Mouse (Mus musculus): ENCODE data around the gene Tm9sf4.

The Tm9sf4 gene

DNA sequence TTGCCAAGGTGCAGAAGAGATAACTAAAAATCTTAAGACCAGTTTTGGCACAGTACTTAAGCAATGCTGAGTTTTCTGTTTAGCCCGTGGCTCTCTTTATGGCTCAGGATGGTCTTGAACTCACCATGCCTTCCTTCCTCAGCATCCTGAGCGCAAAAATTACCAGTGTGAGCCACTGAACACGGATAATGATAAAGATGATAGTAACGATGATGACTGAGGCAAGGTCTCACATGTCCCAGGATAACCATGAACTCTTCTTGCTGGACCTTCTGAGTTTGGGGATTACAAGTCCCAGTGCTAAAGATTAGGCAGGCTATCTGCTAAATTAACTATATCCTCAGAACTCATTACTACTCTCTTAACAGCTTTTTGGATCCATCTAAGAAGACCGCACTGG lies 970 bp upstream of the Tm9sf4 start:
- no peak for DNase-seq

GRCm38 (mm10) chr2:153161684-153162080 lies 579 bp downstream of the Tm9sf4 start:
- DNase-seq = no peak

- DNase-seq = no peak
Observed at GRCm38 (mm10) chr2:153167136-153167535, 6.0 kb downstream of the Tm9sf4 start.

DNA sequence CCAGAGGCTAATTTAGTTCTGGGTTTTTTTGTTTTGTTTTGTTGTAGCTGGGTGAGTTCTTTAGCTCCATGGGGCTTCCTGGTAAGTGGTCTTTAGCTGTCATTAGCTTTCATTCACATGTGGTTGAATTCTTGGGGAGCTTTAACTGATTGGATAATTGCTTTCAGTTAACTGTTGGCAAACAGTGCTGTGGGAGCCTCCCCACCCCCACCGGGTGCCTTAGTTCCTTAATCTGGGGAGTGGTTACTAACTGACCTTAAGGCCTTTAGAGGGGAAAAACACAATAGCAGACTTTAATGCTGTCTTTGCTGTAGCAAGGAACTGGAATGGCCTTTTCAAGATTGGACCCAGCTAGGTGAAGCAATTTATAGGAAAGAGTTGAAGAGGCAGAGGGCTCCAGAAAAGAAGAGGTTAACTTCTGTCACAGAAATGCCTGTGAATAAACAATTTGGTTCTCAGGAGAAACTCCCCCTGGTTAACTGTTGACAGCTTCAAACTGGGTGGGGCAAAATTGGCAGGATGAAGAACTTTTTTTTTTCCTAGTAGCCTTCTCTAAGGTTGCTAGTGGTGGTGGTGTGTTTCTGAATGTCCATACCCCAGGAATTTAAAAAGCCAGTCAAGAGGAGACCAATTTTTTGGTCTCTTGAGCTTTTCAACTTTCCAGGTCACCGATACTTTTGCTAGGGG lies 7.2 kb downstream of the Tm9sf4 start:
- peak; percentile 27 for DNase-seq

DNA sequence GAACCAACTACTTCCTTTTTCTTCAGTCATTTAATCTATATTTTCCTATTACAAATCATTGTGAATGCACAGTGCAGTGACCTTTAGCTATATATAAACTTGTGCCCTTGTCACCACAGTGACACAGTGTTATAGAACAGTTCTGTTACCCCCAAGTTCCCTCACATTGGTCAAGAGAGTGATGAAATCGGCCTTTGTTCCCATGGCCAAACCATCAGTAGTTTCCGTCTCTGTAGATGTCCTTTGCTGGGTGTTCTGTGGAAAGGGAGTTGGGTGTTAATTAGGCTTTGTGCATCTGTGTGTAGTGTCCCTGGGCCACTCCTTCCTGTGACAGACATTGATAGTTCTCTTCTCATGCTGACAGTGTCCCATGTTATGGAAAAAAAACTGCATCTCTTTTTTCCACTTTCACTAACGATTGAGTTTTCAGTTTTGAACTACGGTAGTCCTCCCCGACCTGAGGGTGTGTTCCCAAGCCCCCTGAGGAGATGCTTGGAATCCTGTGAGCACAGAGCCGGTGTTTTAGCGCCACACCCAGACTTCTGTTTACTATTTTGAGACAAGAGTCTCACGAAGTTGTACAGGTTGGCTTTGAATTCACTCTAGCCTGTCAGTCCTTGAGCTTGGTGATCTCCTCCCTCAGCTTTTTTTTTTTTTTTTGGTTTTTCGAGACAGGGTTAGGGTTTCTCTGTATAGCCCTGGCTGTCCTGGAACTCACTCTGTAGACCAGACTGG lies 9.6 kb downstream of the Tm9sf4 start:
- no peak for DNase-seq

GRCm38 (mm10) chr2:153171966-153172365 lies 10.9 kb downstream of the Tm9sf4 start:
- no peak for DNase-seq

GRCm38 (mm10) chr2:153175995-153176570 lies 15.0 kb downstream of the Tm9sf4 start:
- no peak for DNase-seq

DNA sequence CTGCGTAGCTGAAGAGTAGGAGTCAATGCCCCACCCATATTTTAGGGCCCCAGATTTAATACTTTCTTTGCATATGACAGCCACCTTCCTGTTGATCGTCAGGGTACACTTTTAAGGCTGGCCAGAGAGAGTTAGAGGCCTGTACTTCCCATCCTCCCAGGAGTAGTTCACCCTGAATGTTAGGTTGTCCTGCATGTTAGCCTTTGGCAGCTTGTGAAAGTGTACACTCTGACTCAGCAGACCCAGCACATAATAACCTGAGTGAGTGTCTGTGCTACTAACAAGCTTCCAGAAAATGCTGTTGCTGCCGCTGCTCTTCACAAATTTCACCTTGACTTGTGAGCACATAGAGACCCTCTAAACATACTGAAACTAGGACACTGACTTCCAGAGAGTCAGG lies 16.1 kb downstream of the Tm9sf4 start:
- no peak for DNase-seq

DNA sequence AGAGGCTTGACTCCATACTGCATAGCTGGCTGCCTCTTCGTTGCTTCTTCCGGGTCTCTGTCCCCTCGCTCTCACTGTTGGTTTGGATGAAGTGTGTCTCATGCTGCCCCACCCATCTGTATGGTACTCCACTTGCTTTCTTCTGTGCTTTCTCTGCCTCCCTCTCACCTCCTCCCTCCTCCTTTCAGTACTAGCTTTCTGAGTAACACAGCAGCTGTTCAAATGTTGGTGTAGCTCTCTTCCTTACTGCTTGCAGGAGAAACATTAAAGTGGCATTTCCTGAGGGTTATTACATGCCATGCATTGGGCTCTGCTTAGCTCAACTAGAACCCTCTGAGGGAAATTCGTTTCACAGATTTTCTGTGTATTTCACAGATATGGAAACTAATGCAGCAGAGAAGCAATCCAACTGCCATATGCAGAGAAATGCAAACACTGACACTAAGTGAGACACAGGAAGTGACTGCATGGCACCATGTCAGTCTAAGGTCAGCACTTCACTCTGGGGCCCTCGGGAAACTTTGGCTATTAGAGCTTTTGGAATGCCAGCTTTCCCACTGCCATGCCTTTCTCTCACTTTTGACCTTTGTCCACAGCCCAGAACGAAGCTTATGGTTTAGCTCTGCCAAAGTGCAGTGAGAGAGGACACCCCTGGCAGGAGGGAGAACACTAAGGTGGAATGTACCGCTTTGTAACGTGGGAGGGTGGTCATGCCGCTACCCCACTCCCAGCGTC lies 18.2 kb downstream of the Tm9sf4 start:
- no peak for DNase-seq

DNA sequence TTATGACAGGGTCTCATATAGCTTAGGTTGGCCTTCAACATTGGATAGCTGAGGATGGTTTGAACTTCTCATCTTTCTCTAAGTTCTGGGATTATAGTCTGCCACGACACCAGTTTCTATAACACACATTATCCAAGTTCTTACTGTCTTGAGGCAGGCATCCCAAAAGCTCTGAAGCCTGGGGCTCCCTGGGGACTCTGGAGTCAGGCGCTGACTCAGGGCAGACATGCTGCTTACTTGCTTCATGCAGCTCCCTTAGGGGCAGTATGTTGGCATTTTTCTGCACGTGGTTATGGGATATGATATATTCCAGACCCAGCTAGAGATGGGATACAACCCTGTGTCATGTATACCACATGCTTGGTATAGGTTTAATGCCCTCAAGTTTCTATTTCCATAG lies 18.9 kb downstream of the Tm9sf4 start:
- DNase-seq = no peak

DNA sequence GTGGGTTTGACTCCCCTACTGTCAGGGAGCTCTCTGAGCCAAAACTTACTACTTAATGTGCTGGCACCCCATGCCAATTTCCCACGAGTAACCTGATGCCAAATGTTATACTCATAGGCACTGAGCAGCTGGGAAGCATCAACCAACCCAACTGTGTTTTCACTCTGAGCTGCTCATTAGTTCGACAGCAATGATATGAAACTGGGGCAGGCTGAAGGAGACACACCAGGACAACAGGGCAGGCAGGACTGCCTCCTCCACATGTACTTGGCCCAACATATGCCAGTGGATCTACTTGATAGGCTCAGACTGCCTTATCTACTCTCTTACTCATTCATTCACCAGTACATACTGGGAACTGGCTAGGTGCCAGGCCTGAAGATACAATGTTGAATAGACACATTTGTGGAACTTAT lies 25.1 kb downstream of the Tm9sf4 start:
- no peak for DNase-seq

GRCm38 (mm10) chr2:153187848-153188247 lies 26.7 kb downstream of the Tm9sf4 start:
- no peak for DNase-seq

GRCm38 (mm10) chr2:153191242-153191641 lies 30.1 kb downstream of the Tm9sf4 start:
- no peak for DNase-seq

DNA sequence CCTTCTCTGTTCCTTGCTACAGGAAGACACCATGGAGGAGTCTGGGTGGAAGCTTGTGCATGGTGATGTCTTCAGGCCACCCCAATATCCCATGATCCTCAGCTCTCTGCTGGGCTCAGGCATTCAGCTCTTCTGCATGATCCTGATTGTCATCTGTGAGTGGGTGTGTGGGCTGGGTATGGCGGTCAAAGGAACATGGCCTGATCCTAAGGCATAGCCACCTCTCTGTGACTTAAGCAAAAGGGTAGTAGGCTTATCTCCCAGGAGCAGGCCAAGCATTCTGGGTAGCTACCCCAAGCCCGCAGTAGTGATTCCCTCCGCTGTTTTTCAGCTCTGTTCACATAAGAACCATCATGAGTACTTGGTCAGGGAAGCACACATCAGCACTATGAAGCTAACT lies 33.2 kb downstream of the Tm9sf4 start:
- DNase-seq = no peak

DNA sequence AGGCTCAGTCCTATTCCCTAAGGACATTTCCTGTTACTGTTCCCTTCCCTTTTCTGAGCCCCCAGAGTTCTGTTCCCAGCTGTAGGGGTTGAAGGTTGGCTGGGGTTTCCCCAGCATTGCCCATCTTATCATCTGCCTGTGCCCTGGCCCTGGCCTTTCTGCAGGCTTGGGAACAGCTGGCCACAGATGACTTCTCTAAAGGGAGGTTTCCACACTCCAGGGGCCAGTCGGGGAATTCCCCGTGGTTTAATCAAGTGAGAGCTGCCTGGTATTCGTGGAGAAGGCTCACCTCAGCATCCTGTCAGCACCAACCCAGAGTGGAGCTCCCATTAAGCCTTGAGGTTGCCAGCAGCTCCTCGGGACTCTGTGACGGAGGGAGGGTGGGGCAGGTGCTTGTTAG lies 37.4 kb downstream of the Tm9sf4 start:
- no peak for DNase-seq

DNA sequence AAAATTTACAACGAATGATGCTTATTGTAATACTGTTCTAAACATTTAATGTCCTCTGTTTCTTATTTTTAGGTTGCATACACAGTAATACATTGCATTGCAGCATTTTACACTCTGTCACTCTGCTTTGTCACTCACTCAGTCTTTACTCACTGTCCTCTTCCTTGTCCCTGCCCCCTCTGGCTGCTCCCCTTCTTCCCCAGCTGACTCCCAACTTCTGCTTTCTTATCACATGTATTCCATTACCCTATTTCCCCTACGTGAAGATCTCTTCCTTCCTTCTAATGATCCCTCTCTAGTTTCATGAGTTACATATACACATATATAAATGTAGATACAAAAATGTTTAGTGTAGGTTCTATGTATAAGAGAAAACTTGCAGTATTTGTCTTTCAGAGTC lies 38.0 kb downstream of the Tm9sf4 start:
- DNase-seq = no peak

GRCm38 (mm10) chr2:153202766-153203165 lies 41.7 kb downstream of the Tm9sf4 start:
- no peak for DNase-seq

GRCm38 (mm10) chr2:153208149-153208548 lies 47.0 kb downstream of the Tm9sf4 start:
- no peak for DNase-seq

DNA sequence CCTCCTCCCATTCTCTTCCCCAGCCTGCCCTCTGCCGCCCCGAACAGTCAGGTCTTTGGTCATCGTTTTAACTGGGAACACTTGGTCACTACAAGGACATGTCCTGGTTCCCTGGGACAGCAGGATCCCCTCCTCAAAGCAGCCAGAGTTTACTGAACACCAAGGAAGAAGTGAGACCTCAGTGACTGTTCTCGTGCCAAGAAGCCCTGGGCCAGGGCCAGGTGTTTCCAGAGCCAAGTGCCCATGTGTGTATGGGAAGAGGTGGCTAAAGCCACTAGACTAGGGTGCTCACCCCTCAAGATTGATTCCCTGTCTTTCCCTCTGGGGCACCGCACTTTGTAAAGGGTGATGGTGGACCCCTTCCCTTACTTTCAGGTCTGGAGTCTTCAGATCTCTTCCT lies 48.2 kb downstream of the Tm9sf4 start:
- no peak for DNase-seq

DNA sequence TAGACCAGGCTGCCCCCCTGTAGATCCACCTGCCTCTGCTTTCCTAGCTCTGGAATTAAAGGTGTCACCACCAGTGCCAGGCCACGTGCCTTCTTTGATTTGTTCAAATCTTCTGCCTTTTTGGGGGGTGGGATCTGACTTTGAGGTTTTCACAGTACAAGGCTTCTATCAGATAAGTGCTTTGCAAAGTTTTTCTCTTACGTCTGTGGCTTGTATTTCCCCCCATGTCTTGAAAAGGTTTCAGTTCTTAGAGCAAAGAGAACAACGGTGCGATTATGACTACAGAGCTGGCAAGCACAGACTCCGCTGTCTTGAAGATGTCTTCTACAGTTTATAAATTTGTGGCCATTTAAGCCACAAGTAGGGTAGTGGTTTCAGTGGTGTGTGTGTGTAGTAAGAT lies 50.3 kb downstream of the Tm9sf4 start:
- no peak for DNase-seq

DNA sequence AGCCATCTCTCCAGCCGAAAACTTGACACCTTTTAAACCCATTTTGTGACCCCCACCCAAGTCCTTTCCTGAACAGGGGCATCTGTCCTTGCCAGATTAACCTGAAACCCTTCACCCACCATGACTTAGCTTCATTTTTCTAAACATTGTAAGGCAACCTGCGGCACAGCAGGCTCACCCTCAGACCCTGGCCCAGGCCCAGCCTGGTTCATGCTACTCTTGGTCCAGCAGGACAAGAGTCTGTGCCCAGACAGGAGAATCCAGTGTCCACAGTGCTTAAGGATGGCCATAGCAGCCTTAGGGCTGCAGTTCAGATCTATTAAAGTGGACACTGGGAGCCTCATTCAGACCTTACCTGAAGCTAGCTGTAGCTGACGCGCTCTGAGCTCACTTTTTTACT lies 52.2 kb downstream of the Tm9sf4 start:
- no peak for DNase-seq

- DNase-seq = no peak
Observed at GRCm38 (mm10) chr2:153214771-153215259, 53.7 kb downstream of the Tm9sf4 start.

DNA sequence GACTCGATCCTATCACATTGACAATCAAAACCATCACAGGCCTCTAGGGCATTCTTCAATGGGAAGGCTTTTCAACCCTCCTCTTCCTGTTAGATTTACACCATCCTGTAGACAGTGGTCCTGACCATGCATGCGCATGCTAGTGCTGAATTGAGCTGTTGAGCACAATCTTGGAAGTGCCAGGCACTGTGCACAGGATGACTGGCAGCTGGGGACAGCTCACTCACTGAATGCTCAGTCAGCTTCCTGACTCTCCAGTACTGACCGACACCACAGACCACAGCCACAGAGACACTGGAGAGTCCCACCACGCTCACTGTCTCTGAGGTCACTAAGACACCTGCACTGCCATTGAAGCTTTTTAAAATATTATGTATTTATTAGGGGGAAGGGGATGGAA lies 54.3 kb downstream of the Tm9sf4 start:
- peak; percentile 36 for DNase-seq
